Mouse (Mus musculus) liver, embryonic 14.5 days (tissue): ENCODE data around the gene Calm3.

Source experiments
- CTCF ChIP-seq: IDR thresholded peaks from 2 replicates; pipeline ENCODE4 v1.5.1; 2016; ENCODE audit warnings: antibody characterized with exemption, low read depth, control low read depth
- EP300 ChIP-seq: IDR thresholded peaks from 2 replicates; pipeline ENCODE4 v1.6.1; 2016; ENCODE audit warnings: antibody characterized with exemption, low read depth

- no peak for TF ChIP-seq CTCF
- no peak for TF ChIP-seq EP300
These were observed 12.0 kb downstream of the Calm3 start for GRCm38 (mm10) chr7:16911904-16912303.
